Mouse (Mus musculus): ENCODE data around the gene Hnf1b.

GRCm38 (mm10) chr11:83885175-83885574, 35.3 kb downstream of the Hnf1b start:
- TF ChIP-seq GATA1 (IDR thresholded peaks at IDR 0.05; ENCODE audit: borderline replicate concordance, low read length) (no peak), FLI1 (IDR thresholded peaks at IDR 0.05; ENCODE audit: low read length) (no peak)
